Mouse (Mus musculus): ENCODE data around the gene Piwil4. TPM values are rescaled to one million over a fixed set of nuclear protein-coding genes. Genes with fewer than 3 reads are reported as not detected.

Piwil4 gene
- total RNA-seq (2012; rRNA removed): 30.8 and 31.7 TPM in 2 replicates
- polyA plus RNA-seq (2012; ENCODE audit: insufficient read depth in 1 of 2, insufficient read length in 2 of 2, low read depth in 1 of 2, low replicate concordance in 2 of 2, missing spikeins in 1 of 2): 10 to 100 TPM in 1 of 2 experiments, not detected in 1; 24.8 TPM

- peaks cover 0 to 21% of the 10 kb centered on the region in 2 experiments; a peak in 2 of 4 replicates for H3K36me3 ChIP-seq (ENCODE audit: control insufficient read depth in 1 of 2, insufficient read depth in 2 of 2, low read length in 2 of 2)
- peak within 1 kb of the TSS; percentile 86 for H3K27ac ChIP-seq (ENCODE audit: control insufficient read depth, low read depth, low read length)
- no peaks in the 10 kb centered on the region for H3K9me3 ChIP-seq (replicated peaks; ENCODE audit: insufficient read depth, low read length)
- H3K4me1 ChIP-seq (ENCODE audit: control insufficient read depth in 1 of 2, insufficient read depth in 2 of 2, low read length in 2 of 2): peaks cover 6 to 15% of the 10 kb centered on the region in 2 experiments; a peak in 3 of 4 replicates
- H3K79me2 ChIP-seq (ENCODE audit: control insufficient read depth, insufficient read depth, low read length, poor library complexity): peaks cover 13% of the 10 kb centered on the region
- H3K9ac ChIP-seq (ENCODE audit: control insufficient read depth, low read depth, low read length, poor library complexity, severe bottlenecking): peak within 1 kb of the TSS; percentile 78
- DNase-seq (ENCODE audit: low read depth, low spot score): peak; percentile 92
- H3K27me3 ChIP-seq (ENCODE audit: control insufficient read depth in 1 of 2, insufficient read depth in 2 of 2, low read length in 2 of 2): no peaks in the 10 kb centered on the region
- peak within 1 kb of the TSS; percentile 72 to 79 for H3K4me3 ChIP-seq (ENCODE audit: control insufficient read depth in 1 of 2, insufficient read depth in 1 of 2, low read depth in 2 of 2, low read length in 2 of 2)
- TF ChIP-seq POLR2AphosphoS5 (IDR thresholded peaks at IDR 0.05; ENCODE audit: borderline replicate concordance, low read depth, low read length) (no peak), CTCF (IDR thresholded peaks at IDR 0.05 in 2 of 3, conservative IDR thresholded peaks at IDR 0.05 in 1 of 3; ENCODE audit: control insufficient read depth in 1 of 3, insufficient read depth in 1 of 3, low read depth in 2 of 3, low read length in 3 of 3, poor library complexity in 1 of 3, severe bottlenecking in 1 of 3) (no peak), ZKSCAN1 (IDR thresholded peaks at IDR 0.05; ENCODE audit: low read depth, low read length) (no peak), SMC3 (IDR thresholded peaks at IDR 0.05; ENCODE audit: low read depth, low read length) (no peak), RCOR1 (IDR thresholded peaks at IDR 0.05; ENCODE audit: low read depth, low read length) (0 out of 2 replicates have a peak, but pooled peaks have one; percentile 13), ZC3H11A (IDR thresholded peaks at IDR 0.05; ENCODE audit: low read depth, low read length) (no peak), UBTF (IDR thresholded peaks at IDR 0.05; ENCODE audit: borderline replicate concordance, insufficient read depth, low read depth, low read length) (no peak), ETS1 (IDR thresholded peaks at IDR 0.05; ENCODE audit: low read depth, low read length) (no peak), ZMIZ1 (IDR thresholded peaks at IDR 0.05; ENCODE audit: low read depth, low read length) (no peak), MAZ (IDR thresholded peaks at IDR 0.05; ENCODE audit: low read depth, low read length) (no peak), ZNF384 (IDR thresholded peaks at IDR 0.05; ENCODE audit: low read depth, low read length) (peak; percentile 36; the same call in 1 of the 2 replicates), POLR2A (IDR thresholded peaks at IDR 0.05; ENCODE audit: control insufficient read depth in 1 of 2, insufficient read depth in 1 of 2, low read depth in 1 of 2, low read length in 2 of 2, poor library complexity in 1 of 2) (peak; percentile 60 to 83; a peak in 3 of 4 replicates), HCFC1 (IDR thresholded peaks at IDR 0.05; ENCODE audit: low read depth, low read length) (no peak), NRF1 (IDR thresholded peaks at IDR 0.05; ENCODE audit: insufficient read depth, low read depth, low read length, poor library complexity, severe bottlenecking) (peak; percentile 82), MXI1 (IDR thresholded peaks at IDR 0.05; ENCODE audit: low read depth, low read length) (peak; percentile 82), TCF12 (IDR thresholded peaks at IDR 0.05; ENCODE audit: low read depth, low read length) (peak; percentile 6; the same call in 1 of the 2 replicates), CHD1 (IDR thresholded peaks at IDR 0.05; ENCODE audit: low read depth, low read length) (no peak), E2F4 (IDR thresholded peaks at IDR 0.05; ENCODE audit: borderline replicate concordance, low read depth, low read length) (no peak), MAX (IDR thresholded peaks at IDR 0.05; ENCODE audit: low read length) (peak; percentile 85), POLR2AphosphoS2 (IDR thresholded peaks at IDR 0.05; ENCODE audit: low read length) (peak; percentile 49; the same call in 1 of the 2 replicates), BHLHE40 (IDR thresholded peaks at IDR 0.05; ENCODE audit: borderline replicate concordance, low read depth, low read length) (no peak), TAL1 (IDR thresholded peaks at IDR 0.05; ENCODE audit: low read length) (no peak), CHD2 (IDR thresholded peaks at IDR 0.05; ENCODE audit: low read length) (no peak; the same call in 1 of the 2 replicates), USF2 (IDR thresholded peaks at IDR 0.05; ENCODE audit: borderline replicate concordance in 1 of 2, insufficient read depth in 1 of 2, low read depth in 1 of 2, low read length in 2 of 2) (no peak), MYC (IDR thresholded peaks at IDR 0.05; ENCODE audit: low read depth, low read length) (peak; percentile 81), MAFK (IDR thresholded peaks at IDR 0.05; ENCODE audit: borderline replicate concordance, low read depth, low read length) (no peak), GABPA (IDR thresholded peaks at IDR 0.05; ENCODE audit: low read depth, low read length) (0 out of 2 replicates have a peak, but pooled peaks have one; percentile 17), MEF2A (IDR thresholded peaks at IDR 0.05; ENCODE audit: extremely low read depth, insufficient replicate concordance, low read depth, low read length, poor library complexity, severe bottlenecking) (0 out of 2 replicates have a peak, but pooled peaks have one; percentile 33), KAT2A (conservative IDR thresholded peaks at IDR 0.05; ENCODE audit: low read depth, low read length) (peak; percentile 40; the same call in 1 of the 2 replicates), ELF1 (IDR thresholded peaks at IDR 0.05; ENCODE audit: low read depth, low read length) (no peak), JUND (IDR thresholded peaks at IDR 0.05; ENCODE audit: low read depth, low read length) (0 out of 2 replicates have a peak, but pooled peaks have one; percentile 40), GATA1 (IDR thresholded peaks at IDR 0.05; ENCODE audit: low read depth, low read length) (no peak), USF1 (IDR thresholded peaks at IDR 0.05; ENCODE audit: low read depth, low read length) (no peak), MYB (IDR thresholded peaks at IDR 0.05; ENCODE audit: low read depth, low read length) (no peak)
Measured at GRCm38 (mm10) chr9:14740151-14740924, at the start of gene Piwil4. Piwil4 (minus strand) TSS chr9:14740733.

All from MEL (cell line).